Mouse (Mus musculus) heart, embryonic 16.5 days (tissue): Measurements from ENCODE around the gene Znrf1. TPM values are rescaled to one million over a fixed set of nuclear protein-coding genes. Genes with fewer than 3 reads are reported as not detected.
A peak's percentile ranks its signal among the peaks of the same experiment; 100 is the strongest.

Experiments
- ATAC-seq: fragments of 200-750 bp; cut with Nextera tagmentation; replicated peaks from 2 replicates; pipeline ENCODE4 v1.8.0; 2017; ENCODE audit warnings: moderate number of reproducible peaks; ENCODE audit not compliant: insufficient read depth, low FRiP score; ENCODE audit errors: extremely low read depth
- H3K27ac ChIP-seq: fragments of 300-500 bp; sonication (generic); 2 replicates; pipeline ENCODE4 v1.5.1; 2014; ENCODE audit warnings: mild to moderate bottlenecking, low read length, control low read depth, moderate library complexity
- H3K27me3 ChIP-seq: fragments of 300-500 bp; sonication (generic); 2 replicates; pipeline ENCODE4 v1.6.1; 2014; ENCODE audit warnings: low read length, mixed read lengths; ENCODE audit not compliant: control insufficient read depth, insufficient read depth
- H3K36me3 ChIP-seq: fragments of 300-500 bp; sonication (generic); 2 replicates; pipeline ENCODE4 v1.6.1; 2014; ENCODE audit not compliant: control insufficient read depth, insufficient read depth
- H3K4me1 ChIP-seq: fragments of 300-500 bp; sonication (generic); 2 replicates; pipeline ENCODE4 v1.6.1; 2014; ENCODE audit warnings: low read length, mixed read lengths; ENCODE audit not compliant: control insufficient read depth, insufficient read depth
- H3K4me2 ChIP-seq: fragments of 300-500 bp; sonication (generic); 2 replicates; pipeline ENCODE4 v1.6.1; 2014; ENCODE audit warnings: low read depth, mild to moderate bottlenecking, control low read depth, low read length
- H3K4me3 ChIP-seq: fragments of 300-500 bp; sonication (generic); 2 replicates; pipeline ENCODE4 v1.5.1; 2014; ENCODE audit warnings: mild to moderate bottlenecking, control low read depth, low read length
- H3K9ac ChIP-seq: fragments of 300-500 bp; sonication (generic); 2 replicates; pipeline ENCODE4 v1.6.1; 2014; ENCODE audit warnings: low read length, control low read depth
- H3K9me3 ChIP-seq: fragments of 300-500 bp; sonication (generic); replicated peaks from 2 replicates; pipeline ENCODE4 v1.6.1; 2016; ENCODE audit warnings: low read length; ENCODE audit not compliant: control insufficient read depth
- WGBS: fragments of 180-500 bp; shearing (Covaris S2); extraction: QIAGEN DNeasy Blood & Tissue Kit; methylation state at CpG from one replicate; pipeline ENCODE4 v1.1.7; 2014; 5-methylcytosine and 5-hydroxymethylcytosine counted together
- polyA plus RNA-seq: library from polyadenylated mRNA; unstranded; fragments of >200 nt; fragmentation: Nextera tagmentation; extraction: Ambion mirVana; gene quantifications from 2 replicates; pipeline ENCODE4 v1.2.1, GENCODE M21; 2015

Gene Znrf1
- polyA plus RNA-seq, 1 experiment from 2014 or later = 19.7 TPM

DNA sequence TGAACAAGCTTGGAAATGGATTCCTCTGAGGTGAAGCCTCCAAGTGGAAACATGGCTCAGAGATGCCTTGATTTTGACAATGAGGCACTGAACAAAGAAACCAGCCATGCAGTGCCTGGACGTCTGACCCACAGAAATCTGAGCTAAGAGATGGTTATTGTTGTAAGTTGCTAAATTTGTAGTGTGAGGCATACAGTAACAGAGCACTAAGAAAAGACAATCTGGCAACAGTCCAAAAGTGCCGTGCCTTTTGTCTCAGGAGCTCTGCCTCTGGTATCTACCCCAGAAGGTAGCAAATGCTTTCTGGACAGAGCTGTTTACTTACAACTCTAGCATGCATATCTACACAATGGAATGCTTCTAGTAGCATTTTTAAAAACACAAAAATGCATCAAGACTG, 27.3 kb upstream of the Znrf1 start:
- peak; percentile 50 for ATAC-seq
- H3K4me2 ChIP-seq = no peak overlapping the region
- no peak overlapping the region for H3K9ac ChIP-seq
- 9% methylated on average over 2 of the region's 2 CpGs for WGBS
- H3K27me3 ChIP-seq = no peaks in the 10 kb centered on the region
- H3K27ac ChIP-seq = peak overlapping the region; percentile 34; the same call in 1 of the 2 replicates
- peaks cover 27% of the 10 kb centered on the region for H3K4me1 ChIP-seq
- no peak overlapping the region for H3K4me3 ChIP-seq
- no peaks in the 10 kb centered on the region for H3K9me3 ChIP-seq
- peaks cover 4% of the 10 kb centered on the region; the same call in 1 of the 2 replicates for H3K36me3 ChIP-seq

DNA sequence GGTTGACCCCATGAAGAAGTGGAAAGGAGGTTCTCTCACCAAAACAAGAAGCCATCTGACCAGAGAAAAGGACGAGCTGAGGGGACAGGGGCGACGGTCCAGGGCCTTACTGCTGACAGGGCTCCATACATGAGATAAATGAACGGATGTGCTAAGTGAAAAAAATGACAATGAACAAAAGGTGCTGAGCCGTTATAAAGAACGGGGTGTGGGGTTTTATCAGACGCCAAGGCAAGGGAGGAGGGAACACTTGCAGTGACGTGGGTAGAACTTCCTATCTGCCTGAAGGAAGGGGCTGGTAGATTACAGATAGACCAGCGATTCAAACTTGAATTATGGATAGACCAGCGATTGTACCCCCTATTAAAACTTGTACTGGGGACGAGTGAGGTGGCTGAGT, 26.6 kb upstream of the Znrf1 start:
- H3K4me3 ChIP-seq = no peak overlapping the region
- H3K4me1 ChIP-seq = peaks cover 27% of the 10 kb centered on the region
- no peak overlapping the region for H3K9ac ChIP-seq
- WGBS = 53% methylated on average over 11 of the region's 11 CpGs
- peaks cover under 1% of the 10 kb centered on the region; the same call in 1 of the 2 replicates for H3K36me3 ChIP-seq
- H3K27me3 ChIP-seq = no peaks in the 10 kb centered on the region
- H3K4me2 ChIP-seq = no peak overlapping the region
- H3K9me3 ChIP-seq = no peaks in the 10 kb centered on the region
- no peak for ATAC-seq
- peak overlapping the region; percentile 34; the same call in 1 of the 2 replicates for H3K27ac ChIP-seq

DNA sequence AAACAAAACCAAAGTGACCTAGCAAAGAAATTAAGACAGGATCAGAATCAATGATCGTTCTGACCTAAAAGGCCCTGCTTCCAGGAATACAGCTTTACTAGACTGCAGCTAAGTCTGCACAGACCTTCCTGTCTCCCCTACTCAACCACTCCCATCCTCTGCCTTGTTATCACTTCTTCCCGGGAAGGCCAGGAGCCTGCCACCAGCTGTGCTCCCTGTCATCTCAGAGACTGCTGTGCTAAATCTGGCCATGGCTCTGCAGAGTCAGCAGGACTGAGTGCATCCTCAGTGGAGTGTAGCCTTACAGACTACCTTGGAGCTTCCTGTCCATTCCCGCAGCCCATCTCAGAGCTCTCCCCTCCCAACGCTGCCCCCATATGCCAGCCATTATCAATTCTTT, 25.5 kb upstream of the Znrf1 start:
- Histone ChIP-seq H3K9ac (no peak overlapping the region), H3K9me3 (no peaks in the 10 kb centered on the region), H3K4me1 (peaks cover 27% of the 10 kb centered on the region), H3K4me3 (no peak overlapping the region), H3K27me3 (no peaks in the 10 kb centered on the region), H3K4me2 (no peak overlapping the region), H3K36me3 (no peaks in the 10 kb centered on the region), H3K27ac (peak overlapping the region; percentile 62)
- peak; percentile 76; the same call in 1 of the 2 replicates for ATAC-seq
- 25% methylated on average over 4 of the region's 4 CpGs for WGBS

DNA sequence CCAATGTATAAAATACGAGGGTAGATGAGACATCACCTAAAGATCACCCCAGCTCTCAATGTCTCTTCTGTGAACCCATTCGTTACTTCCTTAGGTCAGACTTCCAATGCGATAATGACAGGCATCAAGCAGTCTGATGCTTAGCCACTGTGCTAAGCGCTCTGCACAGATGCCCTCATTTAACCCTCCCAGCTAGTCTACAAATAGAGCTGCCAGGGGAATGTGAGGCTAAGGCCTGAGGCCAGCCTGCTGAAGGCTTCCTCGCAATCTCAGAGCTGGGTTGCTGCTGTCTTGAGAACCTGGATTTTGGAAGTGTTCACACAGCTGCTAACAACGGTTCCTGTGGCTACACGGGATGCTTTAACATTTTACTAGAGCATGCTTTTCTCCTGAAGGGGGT, 23.0 kb upstream of the Znrf1 start:
- H3K4me3 ChIP-seq = no peak overlapping the region
- H3K27me3 ChIP-seq = no peaks in the 10 kb centered on the region
- 52% methylated on average over 7 of the region's 7 CpGs for whole genome bisulfite sequencing
- no peak overlapping the region for H3K9ac ChIP-seq
- H3K4me1 ChIP-seq = peaks cover 27% of the 10 kb centered on the region
- peaks cover 3% of the 10 kb centered on the region; the same call in 1 of the 2 replicates for H3K36me3 ChIP-seq
- H3K4me2 ChIP-seq = no peak overlapping the region
- H3K27ac ChIP-seq = no peak overlapping the region
- no peaks in the 10 kb centered on the region for H3K9me3 ChIP-seq
- ATAC-seq = no peak

DNA sequence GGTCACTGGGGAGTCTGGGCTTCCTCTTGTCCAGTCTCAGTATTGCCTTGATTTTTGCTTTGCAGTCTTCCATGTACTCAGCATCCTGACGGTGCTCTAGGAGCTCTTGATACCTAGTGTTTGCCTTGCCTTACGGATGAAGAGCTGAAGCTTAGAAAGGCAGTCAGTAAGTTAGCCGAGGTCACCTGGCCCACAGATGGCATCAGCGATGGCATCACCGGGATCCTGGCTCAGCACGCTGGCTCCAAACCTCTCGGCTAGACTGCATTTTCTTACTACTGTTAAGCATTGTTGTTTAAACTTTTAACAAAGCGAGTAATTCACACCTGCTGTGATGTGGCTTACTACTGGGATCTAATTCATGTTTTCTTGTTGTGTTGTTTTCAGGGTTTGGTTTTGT, 22.5 kb upstream of the Znrf1 start:
- H3K4me2 ChIP-seq = no peak overlapping the region
- peaks cover 24% of the 10 kb centered on the region for H3K4me1 ChIP-seq
- no peak overlapping the region for H3K27ac ChIP-seq
- H3K9me3 ChIP-seq = no peaks in the 10 kb centered on the region
- H3K4me3 ChIP-seq = no peak overlapping the region
- H3K27me3 ChIP-seq = no peaks in the 10 kb centered on the region
- H3K9ac ChIP-seq = no peak overlapping the region
- no peak for ATAC-seq
- WGBS = 87% methylated on average over 8 of the region's 8 CpGs
- H3K36me3 ChIP-seq = peaks cover 3% of the 10 kb centered on the region; the same call in 1 of the 2 replicates

DNA sequence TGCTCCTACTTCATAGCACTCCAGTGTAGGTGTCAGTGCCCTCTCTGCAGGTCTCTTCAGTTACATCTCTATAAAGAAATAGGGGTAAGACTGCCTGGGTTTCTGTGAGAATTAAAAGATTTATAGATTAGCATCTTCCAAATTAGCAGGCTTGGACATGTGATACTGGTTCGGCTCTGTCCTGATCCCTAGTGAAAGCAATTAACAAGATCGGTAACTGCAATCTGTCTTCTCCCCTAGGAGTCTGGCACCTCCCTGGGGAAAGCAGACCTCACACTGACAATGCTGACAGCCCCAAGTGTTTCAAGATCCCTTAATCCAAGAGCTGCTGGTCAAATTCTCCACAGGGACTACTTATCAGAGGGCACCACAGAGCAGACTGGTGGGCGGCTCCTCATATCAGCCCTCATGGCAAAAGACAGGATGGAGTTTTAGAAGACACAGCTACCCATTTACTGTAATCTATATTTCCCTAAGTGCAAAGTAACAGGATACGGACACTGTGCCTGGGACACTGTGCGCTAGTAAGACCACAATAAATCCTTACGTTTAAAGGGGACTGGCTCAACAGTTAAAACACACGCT, 19.4 kb upstream of the Znrf1 start:
- H3K9ac ChIP-seq = no peak overlapping the region
- peaks cover 12% of the 10 kb centered on the region for H3K4me1 ChIP-seq
- no peaks in the 10 kb centered on the region for H3K9me3 ChIP-seq
- no peaks in the 10 kb centered on the region for H3K27me3 ChIP-seq
- H3K4me2 ChIP-seq = no peak overlapping the region
- 50% methylated on average over 7 of the region's 7 CpGs for WGBS
- no peak overlapping the region for H3K27ac ChIP-seq
- H3K4me3 ChIP-seq = no peak overlapping the region
- peaks cover 3% of the 10 kb centered on the region; the same call in 1 of the 2 replicates for H3K36me3 ChIP-seq
- ATAC-seq = no peak

DNA sequence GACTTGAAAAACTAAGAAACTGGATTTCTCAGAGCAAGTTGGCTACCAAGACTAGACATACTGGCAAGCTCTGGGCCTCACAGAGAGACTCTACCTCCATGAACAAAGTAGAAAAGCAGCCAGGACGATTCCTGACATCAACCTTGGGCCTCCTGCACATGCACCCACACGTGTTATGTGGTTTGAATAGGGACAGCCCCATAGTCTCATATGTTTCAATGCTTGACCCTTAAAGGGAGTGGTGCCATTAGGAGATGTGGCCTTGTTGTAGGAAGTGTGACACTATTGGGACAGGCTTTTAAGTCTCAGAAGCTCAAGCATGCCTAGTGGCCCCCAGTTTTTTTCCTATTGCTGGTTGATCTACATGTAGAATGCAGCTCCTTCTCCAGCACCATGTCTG, 18.4 kb upstream of the Znrf1 start:
- no peak overlapping the region for H3K27ac ChIP-seq
- no peak for ATAC-seq
- peaks cover 14% of the 10 kb centered on the region for H3K4me1 ChIP-seq
- no peaks in the 10 kb centered on the region for H3K9me3 ChIP-seq
- no peak overlapping the region for H3K9ac ChIP-seq
- H3K36me3 ChIP-seq = peaks cover 3% of the 10 kb centered on the region; the same call in 1 of the 2 replicates
- 86% methylated on average over 2 of the region's 2 CpGs for WGBS
- H3K27me3 ChIP-seq = no peaks in the 10 kb centered on the region
- no peak overlapping the region for H3K4me3 ChIP-seq
- no peak overlapping the region for H3K4me2 ChIP-seq

DNA sequence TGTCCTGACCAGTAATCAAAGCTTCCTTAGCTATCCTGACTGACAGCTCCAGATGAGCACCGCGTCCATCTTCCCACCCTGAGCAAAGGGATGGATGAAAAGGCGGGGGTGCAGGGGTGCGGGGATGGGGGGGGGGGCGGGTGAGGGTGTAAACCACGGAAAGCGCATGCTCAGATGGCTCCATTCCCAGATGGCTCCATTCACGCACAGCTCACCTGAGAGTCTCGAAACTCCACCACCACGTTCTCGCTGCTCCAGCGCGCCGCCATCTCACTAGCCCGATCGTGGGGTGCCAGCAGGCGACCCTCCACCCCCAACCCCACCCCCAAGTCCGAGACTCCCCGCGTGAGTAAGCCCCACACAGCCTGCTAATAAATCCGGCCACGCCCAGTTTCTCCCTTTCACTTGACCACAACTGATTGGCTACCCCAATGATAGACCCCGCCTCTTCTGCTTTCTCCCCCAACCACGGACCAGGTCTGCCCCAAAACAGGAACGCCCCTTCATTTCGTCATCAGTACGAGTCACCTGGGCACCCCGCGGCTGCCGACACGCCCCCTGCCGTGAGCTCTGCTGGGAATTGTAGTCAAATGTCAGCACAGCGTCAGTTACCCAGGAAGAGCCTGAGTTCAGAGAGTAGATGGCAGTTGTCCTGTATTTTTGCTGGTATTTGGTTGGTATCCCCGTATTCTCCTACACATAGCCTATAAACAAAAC, 14.0 kb upstream of the Znrf1 start, which contains the start of gene Wdr59:
Wdr59 (minus strand) TSS at position 380 of the 717 bp plus-strand sequence.
- 0 out of 2 replicates have a peak within 1 kb of the TSS, but pooled peaks have one; percentile 39 for H3K27ac ChIP-seq
- no peaks in the 10 kb centered on the region for H3K9me3 ChIP-seq
- ATAC-seq = peak; percentile 99
- no peaks in the 10 kb centered on the region for H3K36me3 ChIP-seq
- peak within 1 kb of the TSS; percentile 79 for H3K9ac ChIP-seq
- no peaks in the 10 kb centered on the region for H3K27me3 ChIP-seq
- H3K4me1 ChIP-seq = peaks cover 8% of the 10 kb centered on the region
- H3K4me2 ChIP-seq = peak within 1 kb of the TSS; percentile 83
- under 1% methylated on average over 34 of the region's 34 CpGs for WGBS
- H3K4me3 ChIP-seq = peak within 1 kb of the TSS; percentile 86

DNA sequence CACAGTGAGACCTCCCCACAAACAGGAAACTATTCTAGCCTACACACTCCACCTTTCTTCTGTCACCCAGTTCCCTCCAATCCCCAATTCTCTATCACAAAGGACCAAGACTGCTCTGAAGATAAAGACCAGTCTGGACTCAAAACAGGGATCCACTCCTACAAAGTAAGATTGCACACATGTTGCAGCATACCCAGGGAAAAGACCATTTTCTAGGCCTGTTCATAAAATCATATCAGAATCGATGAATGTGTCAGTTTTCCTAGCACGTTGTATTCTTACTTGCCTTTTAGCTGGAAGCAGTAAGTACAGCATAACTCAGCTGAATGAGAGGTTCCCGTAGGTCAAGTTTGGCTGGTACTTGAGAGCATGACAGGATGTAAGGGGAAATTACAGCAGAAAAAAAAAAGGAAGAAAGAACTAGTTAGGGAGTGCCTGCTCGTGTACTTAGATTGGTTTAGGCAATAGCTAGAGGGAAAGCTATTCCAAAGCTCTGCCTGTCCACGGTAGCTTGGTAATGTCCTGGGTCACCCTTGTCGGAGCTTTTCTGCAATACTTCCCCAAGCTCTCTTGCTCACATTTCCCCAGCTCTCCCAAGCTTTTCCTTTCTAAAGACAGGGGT, 9.4 kb upstream of the Znrf1 start:
- WGBS = 64% methylated on average over 6 of the region's 6 CpGs
- ATAC-seq = no peak
- no peaks in the 10 kb centered on the region for H3K9me3 ChIP-seq
- H3K4me3 ChIP-seq = no peak overlapping the region
- H3K27ac ChIP-seq = no peak overlapping the region
- H3K4me2 ChIP-seq = no peak overlapping the region
- H3K4me1 ChIP-seq = 0 out of 2 replicates have a peak, but pooled peaks cover 2% of the 10 kb centered on the region
- no peak overlapping the region for H3K9ac ChIP-seq
- H3K27me3 ChIP-seq = no peaks in the 10 kb centered on the region
- H3K36me3 ChIP-seq = no peaks in the 10 kb centered on the region
